Mouse (Mus musculus): ENCODE data around the gene Fam217a. TPM values are rescaled to one million over a fixed set of nuclear protein-coding genes. Genes with fewer than 3 reads are reported as not detected.
A peak's percentile ranks its signal among the peaks of the same experiment; 100 is the strongest.

Fam217a gene
- total and polyA plus RNA-seq, 3 experiments = not detected

DNA sequence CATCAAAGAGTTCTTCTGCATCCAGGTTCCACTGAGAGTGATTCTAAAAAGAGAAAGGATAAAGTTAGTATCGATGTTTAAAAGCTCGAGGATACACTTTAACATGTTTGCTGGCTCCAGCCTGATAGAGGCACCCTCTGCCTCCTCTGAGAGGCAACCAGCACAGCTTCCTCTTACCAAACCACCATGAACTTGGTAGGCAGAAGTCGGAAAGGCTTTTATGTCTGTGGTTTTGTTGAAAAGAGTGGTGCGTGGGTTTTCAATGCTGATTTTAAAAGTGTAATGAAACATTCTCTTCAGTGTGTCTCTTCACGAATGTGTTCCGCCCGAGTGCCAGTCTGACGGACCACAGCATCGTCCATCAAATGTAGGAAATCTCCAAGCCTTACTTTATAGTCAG, 9.5 kb downstream of the Fam217a start:
- H3K27ac ChIP-seq (ENCODE audit: control insufficient read depth, low read depth, low read length) = no peak overlapping the region
- H3K36me3 ChIP-seq (ENCODE audit: control insufficient read depth in 1 of 2, insufficient read depth in 2 of 2, low read length in 2 of 2) = no peaks in the 10 kb centered on the region
- DNase-seq (ENCODE audit: low read depth, low spot score) = peak; percentile 19
- no peaks in the 10 kb centered on the region for H3K4me1 ChIP-seq (ENCODE audit: control insufficient read depth in 1 of 2, insufficient read depth in 2 of 2, low read length in 2 of 2)
- H3K9me3 ChIP-seq (replicated peaks; ENCODE audit: insufficient read depth, low read length) = no peaks in the 10 kb centered on the region
- TF ChIP-seq KAT2A (conservative IDR thresholded peaks at IDR 0.05; ENCODE audit: low read depth, low read length) (no peak), MYB (IDR thresholded peaks at IDR 0.05; ENCODE audit: low read depth, low read length) (no peak), USF1 (IDR thresholded peaks at IDR 0.05; ENCODE audit: low read depth, low read length) (no peak), EP300 (IDR thresholded peaks at IDR 0.05; ENCODE audit: low read depth in 1 of 2, low read length in 2 of 2) (no peak), NRF1 (IDR thresholded peaks at IDR 0.05; ENCODE audit: insufficient read depth, low read depth, low read length, poor library complexity, severe bottlenecking) (no peak), JUND (IDR thresholded peaks at IDR 0.05; ENCODE audit: low read depth, low read length) (no peak), ETS1 (IDR thresholded peaks at IDR 0.05; ENCODE audit: low read depth, low read length) (no peak), TAL1 (IDR thresholded peaks at IDR 0.05; ENCODE audit: low read length) (no peak), BHLHE40 (IDR thresholded peaks at IDR 0.05; ENCODE audit: borderline replicate concordance, low read depth, low read length) (no peak), CHD2 (IDR thresholded peaks at IDR 0.05; ENCODE audit: low read length) (no peak)
- no peak overlapping the region for H3K4me3 ChIP-seq (ENCODE audit: control insufficient read depth in 1 of 2, insufficient read depth in 1 of 2, low read depth in 2 of 2, low read length in 2 of 2)
- peaks cover 1 to 4% of the 10 kb centered on the region in 2 experiments; a peak in 2 of 4 replicates for H3K27me3 ChIP-seq (ENCODE audit: control insufficient read depth in 1 of 2, insufficient read depth in 2 of 2, low read length in 2 of 2)
- no peaks in the 10 kb centered on the region for H3K79me2 ChIP-seq (ENCODE audit: control insufficient read depth, insufficient read depth, low read length, poor library complexity)
- H3K9ac ChIP-seq (ENCODE audit: control insufficient read depth, low read depth, low read length, poor library complexity, severe bottlenecking) = no peak overlapping the region

DNA sequence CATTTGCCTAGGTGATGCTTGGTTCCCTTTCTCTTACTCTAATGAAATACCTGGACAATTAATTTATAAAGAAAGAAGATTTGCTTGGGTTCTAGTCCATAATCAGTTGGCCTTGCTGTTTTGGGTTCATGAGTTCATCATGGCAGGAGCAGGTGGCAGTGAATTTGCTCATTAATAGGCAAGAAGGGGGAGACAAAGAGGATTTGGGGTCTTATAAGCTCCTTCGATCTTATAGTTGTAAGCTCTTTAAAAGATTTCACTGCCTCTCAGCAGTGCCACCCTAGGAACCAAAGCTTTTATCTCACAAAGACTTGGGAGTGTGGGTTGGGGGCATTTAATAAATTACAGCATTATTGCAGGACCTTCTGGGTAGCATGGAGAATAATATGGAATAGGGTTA, 31.2 kb downstream of the Fam217a start:
- Histone ChIP-seq H3K9me3 (replicated peaks; ENCODE audit: insufficient read depth, low read length) (no peaks in the 10 kb centered on the region), H3K27ac (ENCODE audit: control insufficient read depth, low read depth, low read length) (no peak overlapping the region), H3K9ac (ENCODE audit: control insufficient read depth, low read depth, low read length, poor library complexity, severe bottlenecking) (no peak overlapping the region), H3K36me3 (ENCODE audit: control insufficient read depth in 1 of 2, insufficient read depth in 2 of 2, low read length in 2 of 2) (peaks cover 0 to 67% of the 10 kb centered on the region in 2 experiments; a peak in 2 of 4 replicates), H3K4me3 (ENCODE audit: control insufficient read depth in 1 of 2, insufficient read depth in 1 of 2, low read depth in 2 of 2, low read length in 2 of 2) (no peak overlapping the region), H3K4me1 (ENCODE audit: control insufficient read depth in 1 of 2, insufficient read depth in 2 of 2, low read length in 2 of 2) (no peaks in the 10 kb centered on the region), H3K27me3 (ENCODE audit: control insufficient read depth in 1 of 2, insufficient read depth in 2 of 2, low read length in 2 of 2) (no peaks in the 10 kb centered on the region), H3K79me2 (ENCODE audit: control insufficient read depth, insufficient read depth, low read length, poor library complexity) (peaks cover 1% of the 10 kb centered on the region; the same call in 1 of the 2 replicates)
- TF ChIP-seq JUND (IDR thresholded peaks at IDR 0.05; ENCODE audit: low read depth, low read length) (no peak), KAT2A (conservative IDR thresholded peaks at IDR 0.05; ENCODE audit: low read depth, low read length) (no peak), NELFE (IDR thresholded peaks at IDR 0.05; ENCODE audit: low read depth, low read length) (no peak), MAZ (IDR thresholded peaks at IDR 0.05; ENCODE audit: low read depth, low read length) (no peak), POLR2AphosphoS2 (IDR thresholded peaks at IDR 0.05; ENCODE audit: low read length) (no peak; the same call in 1 of the 2 replicates), ZMIZ1 (IDR thresholded peaks at IDR 0.05; ENCODE audit: low read depth, low read length) (no peak)
- no peak for DNase-seq (ENCODE audit: low read depth, low spot score)

DNA sequence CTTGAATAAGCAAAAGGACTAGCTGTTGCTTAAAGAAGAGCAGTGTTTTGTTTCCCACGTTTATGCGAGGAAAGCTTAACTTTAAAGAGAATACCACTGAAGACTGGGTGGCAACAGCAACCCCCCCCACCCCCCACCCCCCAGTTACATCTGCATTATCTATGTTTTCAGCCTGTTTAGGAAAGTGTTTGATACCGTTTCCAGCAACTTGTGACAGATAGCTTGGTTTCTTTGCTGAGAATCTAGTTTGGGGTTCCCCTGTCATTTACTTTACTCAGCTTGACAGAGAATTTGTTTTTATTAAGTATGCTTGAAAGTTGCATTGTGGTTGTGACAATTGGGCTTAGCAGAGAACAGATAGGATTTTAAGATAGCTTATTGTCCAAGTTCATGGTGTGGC, 47.6 kb downstream of the Fam217a start:
- H3K79me2 ChIP-seq (ENCODE audit: control insufficient read depth, insufficient read depth, low read length, poor library complexity) = peaks cover 56% of the 10 kb centered on the region
- H3K9me3 ChIP-seq (replicated peaks; ENCODE audit: insufficient read depth, low read length) = no peaks in the 10 kb centered on the region
- DNase-seq (ENCODE audit: low read depth, low spot score) = peak; percentile 62
- peaks cover 4 to 24% of the 10 kb centered on the region in 2 experiments for H3K36me3 ChIP-seq (ENCODE audit: control insufficient read depth in 1 of 2, insufficient read depth in 2 of 2, low read length in 2 of 2)
- H3K4me1 ChIP-seq (ENCODE audit: control insufficient read depth in 1 of 2, insufficient read depth in 2 of 2, low read length in 2 of 2) = peaks cover 0 to 10% of the 10 kb centered on the region in 2 experiments; a peak in 3 of 4 replicates
- H3K27me3 ChIP-seq (ENCODE audit: control insufficient read depth in 1 of 2, insufficient read depth in 2 of 2, low read length in 2 of 2) = no peaks in the 10 kb centered on the region
- H3K27ac ChIP-seq (ENCODE audit: control insufficient read depth, low read depth, low read length) = peak overlapping the region; percentile 97
- H3K9ac ChIP-seq (ENCODE audit: control insufficient read depth, low read depth, low read length, poor library complexity, severe bottlenecking) = peak overlapping the region; percentile 90
- H3K4me3 ChIP-seq (ENCODE audit: control insufficient read depth in 1 of 2, insufficient read depth in 1 of 2, low read depth in 2 of 2, low read length in 2 of 2) = peak overlapping the region; percentile 87 to 89
- TF ChIP-seq BHLHE40 (IDR thresholded peaks at IDR 0.05; ENCODE audit: borderline replicate concordance, low read depth, low read length) = no peak
- no peak for TF ChIP-seq ELF1 (IDR thresholded peaks at IDR 0.05; ENCODE audit: low read depth, low read length)
- no peak for TF ChIP-seq KAT2A (conservative IDR thresholded peaks at IDR 0.05; ENCODE audit: low read depth, low read length)
- TF ChIP-seq MAFK (IDR thresholded peaks at IDR 0.05; ENCODE audit: borderline replicate concordance, low read depth, low read length) = no peak
- TF ChIP-seq JUND (IDR thresholded peaks at IDR 0.05; ENCODE audit: low read depth, low read length) = no peak
- TF ChIP-seq MAZ (IDR thresholded peaks at IDR 0.05; ENCODE audit: low read depth, low read length) = no peak
- TF ChIP-seq E2F4 (IDR thresholded peaks at IDR 0.05; ENCODE audit: borderline replicate concordance, low read depth, low read length) = no peak
- TF ChIP-seq MXI1 (IDR thresholded peaks at IDR 0.05; ENCODE audit: low read depth, low read length) = peak; percentile 19; the same call in 1 of the 2 replicates
- TF ChIP-seq MYC (IDR thresholded peaks at IDR 0.05; ENCODE audit: low read depth, low read length) = no peak
- no peak for TF ChIP-seq ZC3H11A (IDR thresholded peaks at IDR 0.05; ENCODE audit: low read depth, low read length)
- no peak for TF ChIP-seq MEF2A (IDR thresholded peaks at IDR 0.05; ENCODE audit: extremely low read depth, insufficient replicate concordance, low read depth, low read length, poor library complexity, severe bottlenecking)
- TF ChIP-seq POLR2AphosphoS5 (IDR thresholded peaks at IDR 0.05; ENCODE audit: borderline replicate concordance, low read depth, low read length) = no peak
- TF ChIP-seq ZMIZ1 (IDR thresholded peaks at IDR 0.05; ENCODE audit: low read depth, low read length) = no peak
- peak; percentile 51; the same call in 1 of the 2 replicates for TF ChIP-seq GATA1 (IDR thresholded peaks at IDR 0.05; ENCODE audit: low read depth, low read length)
- TF ChIP-seq NRF1 (IDR thresholded peaks at IDR 0.05; ENCODE audit: insufficient read depth, low read depth, low read length, poor library complexity, severe bottlenecking) = no peak
- no peak for TF ChIP-seq POLR2A (IDR thresholded peaks at IDR 0.05; ENCODE audit: control insufficient read depth in 1 of 2, insufficient read depth in 1 of 2, low read depth in 1 of 2, low read length in 2 of 2, poor library complexity in 1 of 2)
- no peak for TF ChIP-seq NELFE (IDR thresholded peaks at IDR 0.05; ENCODE audit: low read depth, low read length)
